Mouse (Mus musculus) urinary bladder, adult 2 months (tissue): ENCODE results near the gene Slc11a2. TPM values are rescaled to one million over a fixed set of nuclear protein-coding genes. Genes with fewer than 3 reads are reported as not detected.
"Not testable (repeated sequence)": the region's sequence is repeated elsewhere in the genome, so short reads cannot be mapped to it uniquely, and the experiment has no call there.

Source experiments
- DNase-seq: peaks from one replicate; pipeline ENCODE4 v3.0.0; 2022; ENCODE audit warnings: low spot score
- polyA plus RNA-seq: library from polyadenylated mRNA; depleted of rRNA; stranded (reverse); fragments of >200 nt; gene quantifications from 2 replicates; pipeline ENCODE4 v1.2.3, GENCODE M21; 2012

The Slc11a2 gene
- polyA plus RNA-seq, 1 experiment, result 21.5 TPM

GRCm38 (mm10) chr15:100403318-100404000 is 21.4 kb downstream of the Slc11a2 start:
- DNase-seq, result no peak

GRCm38 (mm10) chr15:100402798-100403197 is 22.1 kb downstream of the Slc11a2 start:
- DNase-seq, result no peak

GRCm38 (mm10) chr15:100402347-100402746 is 22.5 kb downstream of the Slc11a2 start:
- no peak for DNase-seq

- no peak for DNase-seq
These were observed 23.1 kb downstream of the Slc11a2 start for GRCm38 (mm10) chr15:100401811-100402210.

- DNase-seq, result no peak
These were observed 24.2 kb downstream of the Slc11a2 start for GRCm38 (mm10) chr15:100400592-100401250.

- no peak for DNase-seq
These were observed 29.3 kb downstream of the Slc11a2 start for GRCm38 (mm10) chr15:100395561-100395960.

- DNase-seq, result no peak
These were observed 31.9 kb downstream of the Slc11a2 start for GRCm38 (mm10) chr15:100393016-100393415.

- no peak for DNase-seq
These were observed 33.3 kb downstream of the Slc11a2 start for GRCm38 (mm10) chr15:100391599-100391998.

- DNase-seq, result no peak
These were observed 33.8 kb downstream of the Slc11a2 start for GRCm38 (mm10) chr15:100391066-100391465.

- DNase-seq, result no peak
These were observed 36.0 kb downstream of the Slc11a2 start for GRCm38 (mm10) chr15:100388886-100389285.

- DNase-seq, result no peak
These were observed 36.5 kb downstream of the Slc11a2 start for GRCm38 (mm10) chr15:100388224-100388835.

- no peak for DNase-seq
These were observed 37.2 kb downstream of the Slc11a2 start for GRCm38 (mm10) chr15:100387544-100388223.

GRCm38 (mm10) chr15:100385705-100386104 is 39.2 kb downstream of the Slc11a2 start:
- no peak for DNase-seq

- DNase-seq, result no peak
These were observed 44.8 kb downstream of the Slc11a2 start for GRCm38 (mm10) chr15:100380104-100380503.

GRCm38 (mm10) chr15:100379658-100380057 is 45.2 kb downstream of the Slc11a2 start:
- no peak for DNase-seq

GRCm38 (mm10) chr15:100377847-100378505 is 46.9 kb downstream of the Slc11a2 start:
- not testable (repeated sequence) for DNase-seq

- no peak for DNase-seq
These were observed 49.8 kb downstream of the Slc11a2 start for GRCm38 (mm10) chr15:100375066-100375465.

GRCm38 (mm10) chr15:100367119-100367518 is 57.8 kb downstream of the Slc11a2 start:
- no peak for DNase-seq

GRCm38 (mm10) chr15:100365967-100366366 is 58.9 kb downstream of the Slc11a2 start:
- not testable (repeated sequence) for DNase-seq

- no peak for DNase-seq
These were observed 60.6 kb downstream of the Slc11a2 start, which contains the start of gene Higd1c for GRCm38 (mm10) chr15:100364242-100364641. TSS of gene Higd1c (plus strand) at chr15:100364542.

GRCm38 (mm10) chr15:100355876-100356275 is 69.0 kb downstream of the Slc11a2 start:
- no peak for DNase-seq

- DNase-seq, result not testable (repeated sequence)
These were observed 71.5 kb downstream of the Slc11a2 start for GRCm38 (mm10) chr15:100353399-100353798.
